Mouse (Mus musculus) liver, embryonic 14.5 days (tissue): ENCODE measurements around the gene Evx2.

Experiments used
- CTCF ChIP-seq: IDR thresholded peaks from 2 replicates; pipeline ENCODE4 v1.5.1; 2016; ENCODE audit warnings: antibody characterized with exemption, low read depth, control low read depth
- EP300 ChIP-seq: IDR thresholded peaks from 2 replicates; pipeline ENCODE4 v1.6.1; 2016; ENCODE audit warnings: antibody characterized with exemption, low read depth

DNA sequence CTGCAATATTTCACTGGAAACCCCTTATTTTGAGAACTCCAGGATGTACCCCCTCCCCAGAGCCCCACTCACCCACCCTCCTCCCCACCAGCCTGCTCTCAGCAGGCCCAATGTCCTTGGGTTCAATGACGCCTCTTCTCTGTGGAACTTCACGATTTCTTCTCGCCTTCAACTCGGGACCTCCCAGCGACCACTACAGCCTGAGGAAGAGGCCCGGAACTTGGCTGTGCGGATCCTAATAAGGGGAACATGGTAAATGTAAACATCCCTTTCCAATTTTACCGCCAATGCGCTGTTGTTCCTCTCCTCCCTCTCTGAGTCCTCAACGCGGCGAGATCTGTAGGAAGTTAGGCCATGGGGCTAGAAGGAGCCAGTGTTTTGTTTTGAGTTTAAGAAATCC is 24.7 kb upstream of the Evx2 start:
- no peak for TF ChIP-seq CTCF
- TF ChIP-seq EP300, result no peak
